Mouse (Mus musculus): ENCODE measurements at regions not wholly inside any gene's neighbourhood (a gene's known extent, or its start where the extent isn't known, plus 50 kb on each side); places are given as distances from the start of the nearest gene placed in this dataset.

DNA sequence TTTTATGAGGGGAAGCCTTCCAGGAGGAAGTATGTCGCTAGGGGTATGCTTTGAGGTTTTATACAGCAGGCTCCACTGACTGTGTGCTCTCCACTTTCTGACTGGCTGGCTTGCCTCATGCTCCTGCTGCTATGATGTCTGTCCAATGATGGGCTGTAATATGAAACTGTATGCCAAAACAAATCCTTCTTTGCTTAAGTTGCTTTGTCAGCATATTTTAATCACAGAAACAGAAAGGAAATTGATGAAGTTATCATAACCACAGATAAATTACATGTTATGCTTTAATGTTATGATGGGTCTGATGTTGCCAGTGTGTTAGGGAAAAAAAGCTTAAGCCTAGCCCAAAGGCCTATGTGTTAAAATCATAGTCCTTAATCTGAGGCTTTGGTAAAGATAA lies 185.9 kb downstream of the Rfpl4b start:
- H3K36me3 ChIP-seq (ENCODE audit: control insufficient read depth, insufficient read depth) = no peaks in the 10 kb centered on the region

GRCm38 (mm10) chr10:38629907-38630505 lies 191.6 kb downstream of the Rfpl4b start:
- H3K27me3 ChIP-seq (ENCODE audit: control insufficient read depth, insufficient read depth, insufficient read length) = no peaks in the 10 kb centered on the region
- H3K4me3 ChIP-seq = no peak overlapping the region
- no peak overlapping the region for H3ac ChIP-seq (ENCODE audit: control insufficient read depth, insufficient read length)
- H3K79me2 ChIP-seq (ENCODE audit: control insufficient read depth, insufficient read depth) = no peaks in the 10 kb centered on the region
- TF ChIP-seq MAX (IDR thresholded peaks at IDR 0.05; ENCODE audit: low read depth) = no peak
- H3K36me3 ChIP-seq (ENCODE audit: control insufficient read depth, insufficient read depth) = no peaks in the 10 kb centered on the region
- H3K4me2 ChIP-seq (ENCODE audit: low read depth) = no peak overlapping the region

More for the DNA sequence above, 185.9 kb downstream of the Rfpl4b start:
- TF ChIP-seq MYOD1 (IDR thresholded peaks at IDR 0.05; ENCODE audit: control insufficient read depth in 1 of 3, insufficient read length in 2 of 3, low read depth in 2 of 3) = no peak
- no peak for TF ChIP-seq MAX (IDR thresholded peaks at IDR 0.05; ENCODE audit: low read depth)
- no peak for TF ChIP-seq TCF3 (IDR thresholded peaks at IDR 0.05; ENCODE audit: insufficient read length, low read depth)
- no peak for TF ChIP-seq POLR2AphosphoS2 (IDR thresholded peaks at IDR 0.05; ENCODE audit: insufficient read length, low read depth)
- TF ChIP-seq USF1 (IDR thresholded peaks at IDR 0.05; ENCODE audit: low read depth) = no peak
- TF ChIP-seq MYOG (IDR thresholded peaks at IDR 0.05; ENCODE audit: control insufficient read depth in 1 of 3, insufficient read depth in 1 of 3, insufficient read length in 2 of 3, low read depth in 2 of 3) = no peak
- no peak for TF ChIP-seq POLR2A (IDR thresholded peaks at IDR 0.05; ENCODE audit: insufficient read length, low read depth)
- no peak for TF ChIP-seq SRF (IDR thresholded peaks at IDR 0.05; ENCODE audit: control insufficient read depth, insufficient read length, low read depth)
- no peak for TF ChIP-seq E2F4 (IDR thresholded peaks at IDR 0.05; ENCODE audit: insufficient read depth)
- H3ac ChIP-seq (ENCODE audit: control insufficient read depth, insufficient read length) = no peak overlapping the region
- H3K27me3 ChIP-seq (ENCODE audit: control insufficient read depth, insufficient read depth, insufficient read length) = no peaks in the 10 kb centered on the region
- H3K4me3 ChIP-seq = no peak overlapping the region
- H3K79me2 ChIP-seq (ENCODE audit: control insufficient read depth, insufficient read depth) = no peaks in the 10 kb centered on the region
- no peak overlapping the region for H3K4me2 ChIP-seq (ENCODE audit: low read depth)

GRCm38 (mm10) chr10:38623399-38623798 lies 198.2 kb downstream of the Rfpl4b start:
- Histone ChIP-seq H3K4me3 (no peak overlapping the region), H3K4me2 (ENCODE audit: low read depth) (no peak overlapping the region), H3K27me3 (ENCODE audit: control insufficient read depth, insufficient read depth, insufficient read length) (no peaks in the 10 kb centered on the region), H3K36me3 (ENCODE audit: control insufficient read depth, insufficient read depth) (no peaks in the 10 kb centered on the region), H3ac (ENCODE audit: control insufficient read depth, insufficient read length) (no peak overlapping the region), H3K79me2 (ENCODE audit: control insufficient read depth, insufficient read depth) (no peaks in the 10 kb centered on the region)
- TF ChIP-seq POLR2A (IDR thresholded peaks at IDR 0.05; ENCODE audit: insufficient read length, low read depth) (no peak), POLR2AphosphoS2 (IDR thresholded peaks at IDR 0.05; ENCODE audit: insufficient read length, low read depth) (no peak), TCF12 (IDR thresholded peaks at IDR 0.05; ENCODE audit: insufficient read depth, poor library complexity, severe bottlenecking) (no peak), MAX (IDR thresholded peaks at IDR 0.05; ENCODE audit: low read depth) (no peak), CEBPB (IDR thresholded peaks at IDR 0.05; ENCODE audit: insufficient read depth, poor library complexity, severe bottlenecking) (no peak), MYOD1 (IDR thresholded peaks at IDR 0.05; ENCODE audit: control insufficient read depth in 1 of 3, insufficient read length in 2 of 3, low read depth in 2 of 3) (no peak), USF1 (IDR thresholded peaks at IDR 0.05; ENCODE audit: low read depth) (no peak), MYOG (IDR thresholded peaks at IDR 0.05; ENCODE audit: control insufficient read depth in 1 of 3, insufficient read depth in 1 of 3, insufficient read length in 2 of 3, low read depth in 2 of 3) (no peak), SRF (IDR thresholded peaks at IDR 0.05; ENCODE audit: control insufficient read depth, insufficient read length, low read depth) (no peak), TCF3 (IDR thresholded peaks at IDR 0.05; ENCODE audit: insufficient read length, low read depth) (no peak), E2F4 (IDR thresholded peaks at IDR 0.05; ENCODE audit: insufficient read depth) (no peak), REST (IDR thresholded peaks at IDR 0.05; ENCODE audit: insufficient read depth, insufficient read length) (no peak)

GRCm38 (mm10) chr10:38609606-38610510 lies 211.7 kb downstream of the Rfpl4b start:
- TF ChIP-seq E2F4 (IDR thresholded peaks at IDR 0.05; ENCODE audit: insufficient read depth) (no peak), TCF12 (IDR thresholded peaks at IDR 0.05; ENCODE audit: insufficient read depth, poor library complexity, severe bottlenecking) (no peak), POLR2AphosphoS2 (IDR thresholded peaks at IDR 0.05; ENCODE audit: insufficient read length, low read depth) (no peak), USF1 (IDR thresholded peaks at IDR 0.05; ENCODE audit: low read depth) (no peak), CEBPB (IDR thresholded peaks at IDR 0.05; ENCODE audit: insufficient read depth, poor library complexity, severe bottlenecking) (no peak), TCF3 (IDR thresholded peaks at IDR 0.05; ENCODE audit: insufficient read length, low read depth) (no peak), MYOG (IDR thresholded peaks at IDR 0.05; ENCODE audit: control insufficient read depth in 1 of 3, insufficient read depth in 1 of 3, insufficient read length in 2 of 3, low read depth in 2 of 3) (no peak), MAX (IDR thresholded peaks at IDR 0.05; ENCODE audit: low read depth) (no peak), REST (IDR thresholded peaks at IDR 0.05; ENCODE audit: insufficient read depth, insufficient read length) (no peak), MYOD1 (IDR thresholded peaks at IDR 0.05; ENCODE audit: control insufficient read depth in 1 of 3, insufficient read length in 2 of 3, low read depth in 2 of 3) (no peak), SRF (IDR thresholded peaks at IDR 0.05; ENCODE audit: control insufficient read depth, insufficient read length, low read depth) (no peak), POLR2A (IDR thresholded peaks at IDR 0.05; ENCODE audit: insufficient read length, low read depth) (no peak)
- H3K79me2 ChIP-seq (ENCODE audit: control insufficient read depth, insufficient read depth) = no peaks in the 10 kb centered on the region
- no peak overlapping the region for H3K4me3 ChIP-seq
- H3K27me3 ChIP-seq (ENCODE audit: control insufficient read depth, insufficient read depth, insufficient read length) = no peaks in the 10 kb centered on the region
- no peak overlapping the region for H3ac ChIP-seq (ENCODE audit: control insufficient read depth, insufficient read length)
- H3K4me2 ChIP-seq (ENCODE audit: low read depth) = no peak overlapping the region
- no peaks in the 10 kb centered on the region for H3K36me3 ChIP-seq (ENCODE audit: control insufficient read depth, insufficient read depth)
